Mouse (Mus musculus) lung, postnatal 25 days (tissue): ENCODE data around the gene Ssh2.
"Not testable (repeated sequence)": the region's sequence is repeated elsewhere in the genome, so short reads cannot be mapped to it uniquely, and the experiment has no call there.

Experiments
- DNase-seq: peaks from one replicate; pipeline ENCODE4 v3.0.0; 2022; ENCODE audit warnings: low spot score

Gene Ssh2

GRCm38 (mm10) chr11:77348142-77348741 is 132.2 kb downstream of the Ssh2 start:
- DNase-seq: peak; percentile 94

DNA sequence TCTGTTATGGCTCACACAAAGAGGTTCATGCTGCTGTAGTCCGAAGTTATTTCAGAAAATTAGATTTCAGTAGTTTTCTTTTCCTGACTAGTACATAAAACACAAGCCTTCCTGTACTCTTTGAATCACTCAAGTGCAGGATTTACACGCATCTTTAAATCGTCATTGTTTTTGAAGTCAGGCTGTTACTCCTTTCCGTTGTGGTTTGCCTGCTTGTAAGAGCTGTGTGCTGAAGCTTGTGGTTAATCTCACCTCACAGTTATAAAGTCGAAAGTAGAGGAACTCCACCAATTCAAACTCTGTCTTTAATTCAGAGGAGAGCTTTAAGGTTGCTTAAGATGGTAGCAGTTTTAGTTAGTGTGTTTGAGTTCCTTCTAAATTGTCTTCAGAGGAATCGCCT is 132.9 kb downstream of the Ssh2 start:
- DNase-seq: peak; percentile 60

DNA sequence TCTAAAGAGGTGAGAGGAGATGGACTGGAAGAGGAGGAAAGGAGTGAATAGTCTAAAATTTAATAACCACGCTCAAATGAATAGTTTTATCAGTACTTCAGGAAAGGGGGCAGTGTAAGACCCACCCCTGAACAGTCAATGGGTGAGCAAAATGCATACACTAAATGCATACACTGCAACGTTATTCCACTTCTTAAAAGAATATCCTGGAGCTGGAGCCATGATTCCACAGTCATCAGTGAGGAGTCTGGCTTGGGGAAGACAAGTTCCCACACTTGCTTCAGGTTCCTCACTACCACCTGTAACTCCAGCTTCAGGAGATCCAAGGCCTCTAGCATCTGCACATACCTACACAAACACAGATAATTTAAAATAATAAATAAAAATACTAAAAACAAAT is 133.6 kb downstream of the Ssh2 start:
- DNase-seq: no peak

DNA sequence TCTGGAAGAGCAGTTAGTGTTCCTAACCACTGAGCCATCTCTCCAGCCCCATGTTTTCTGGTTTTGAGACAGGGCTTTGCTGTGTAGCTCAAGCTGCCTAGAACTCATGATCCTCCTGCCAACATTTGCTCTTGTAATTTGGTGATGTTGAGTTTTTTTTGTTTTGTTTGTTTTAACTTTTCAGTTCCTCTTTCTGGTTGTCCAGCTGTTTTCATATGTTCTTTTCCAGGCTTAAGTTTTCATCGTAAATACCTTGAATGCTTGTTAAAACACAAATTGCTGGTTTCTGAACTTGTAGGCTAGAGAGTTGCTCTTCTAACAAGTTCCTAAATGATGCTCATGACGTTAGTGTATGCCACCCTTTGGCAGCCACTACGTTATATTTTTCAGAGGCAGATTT is 139.0 kb downstream of the Ssh2 start:
- no peak for DNase-seq

GRCm38 (mm10) chr11:77357839-77358238 is 141.8 kb downstream of the Ssh2 start:
- DNase-seq: no peak

GRCm38 (mm10) chr11:77363476-77363875 is 147.4 kb downstream of the Ssh2 start:
- DNase-seq: no peak

DNA sequence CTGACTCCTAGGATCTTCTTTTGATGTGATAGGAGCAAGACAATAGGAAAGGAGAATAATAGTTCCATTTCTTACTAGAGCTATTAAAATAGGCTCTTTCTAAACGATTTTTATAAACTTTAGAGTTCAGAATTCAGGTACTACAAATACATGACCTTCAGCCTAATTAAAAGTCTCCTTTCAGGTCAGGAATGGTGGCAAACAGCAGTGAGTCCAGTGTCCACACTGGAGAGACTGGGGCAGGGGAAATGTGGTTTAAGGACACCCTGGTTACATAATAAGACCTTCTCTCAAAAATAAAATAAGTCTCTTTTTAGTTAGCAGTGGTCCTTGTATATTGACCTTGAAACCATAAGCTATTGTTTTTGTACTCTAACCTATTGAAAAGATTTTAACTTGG is 148.3 kb downstream of the Ssh2 start:
- DNase-seq: no peak

DNA sequence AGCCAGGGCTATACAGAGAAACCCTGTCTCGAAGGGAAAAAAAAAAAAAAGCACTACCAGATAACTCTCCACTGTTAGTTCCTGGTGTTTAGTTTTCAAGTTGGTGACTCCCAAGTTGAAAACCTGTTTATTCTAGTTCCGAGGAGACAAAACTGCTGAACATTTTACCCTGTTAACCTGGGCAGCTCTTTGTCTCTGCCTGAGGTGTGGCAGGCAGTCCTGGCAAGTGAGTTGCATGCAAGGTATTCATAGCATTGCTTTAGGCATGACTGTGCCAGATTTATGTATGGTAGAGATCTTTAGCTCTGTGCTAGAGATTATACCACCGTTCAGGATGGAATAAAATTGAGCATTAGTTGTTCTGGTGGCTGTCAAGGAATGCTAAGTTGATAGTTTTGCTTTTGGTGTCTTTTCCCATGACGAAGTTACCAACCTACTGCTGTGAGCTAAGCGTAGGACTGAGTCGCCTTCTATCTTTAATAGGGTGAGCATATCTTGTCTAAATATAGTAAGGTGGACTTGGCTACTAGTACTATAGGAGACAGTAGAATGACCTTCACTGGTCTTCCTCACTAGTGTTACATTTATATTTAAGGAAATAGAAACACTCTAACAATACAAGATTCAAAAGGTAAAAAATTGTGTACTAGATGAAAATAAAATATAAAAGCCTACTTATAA is 149.8 kb downstream of the Ssh2 start:
- no peak for DNase-seq

DNA sequence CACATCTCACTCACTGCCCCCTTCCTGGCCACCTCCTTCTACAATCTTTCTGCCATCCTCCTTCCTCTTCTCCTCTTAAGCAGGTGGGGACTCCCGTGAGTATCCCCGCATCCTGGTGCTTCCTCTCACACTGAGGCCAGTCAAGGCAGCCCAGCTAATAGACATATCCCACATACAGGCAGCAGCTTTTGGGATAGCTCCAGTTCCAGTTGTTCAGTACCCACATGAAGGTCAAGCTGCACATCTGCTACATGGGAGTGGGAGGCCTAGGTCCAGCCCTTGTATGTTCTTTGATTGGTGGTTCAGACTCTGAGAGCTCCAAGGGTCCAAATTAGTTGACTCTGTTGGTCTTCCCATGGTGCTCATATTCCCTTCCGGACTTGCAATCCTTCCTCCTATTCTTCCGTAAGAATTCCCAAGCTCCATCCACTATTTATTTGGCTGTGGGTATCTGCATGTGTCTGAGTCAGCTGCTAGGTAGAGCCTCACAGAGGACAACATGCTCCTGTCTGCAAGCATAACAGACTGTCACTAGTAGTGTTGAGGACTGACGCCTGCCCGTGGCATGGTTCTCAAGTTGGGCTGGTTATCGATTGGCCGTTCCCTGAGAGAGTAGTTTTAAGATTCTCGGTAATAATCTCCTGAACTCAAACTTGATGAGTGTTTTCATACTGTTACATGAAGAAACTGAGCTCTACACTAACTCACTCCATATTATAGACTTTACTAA is 151.6 kb downstream of the Ssh2 start:
- no peak for DNase-seq

- peak; percentile 60 for DNase-seq
These were observed 153.2 kb downstream of the Ssh2 start for GRCm38 (mm10) chr11:77369188-77369840.

GRCm38 (mm10) chr11:77369841-77370191 is 153.7 kb downstream of the Ssh2 start:
- DNase-seq: peak; percentile 72

DNA sequence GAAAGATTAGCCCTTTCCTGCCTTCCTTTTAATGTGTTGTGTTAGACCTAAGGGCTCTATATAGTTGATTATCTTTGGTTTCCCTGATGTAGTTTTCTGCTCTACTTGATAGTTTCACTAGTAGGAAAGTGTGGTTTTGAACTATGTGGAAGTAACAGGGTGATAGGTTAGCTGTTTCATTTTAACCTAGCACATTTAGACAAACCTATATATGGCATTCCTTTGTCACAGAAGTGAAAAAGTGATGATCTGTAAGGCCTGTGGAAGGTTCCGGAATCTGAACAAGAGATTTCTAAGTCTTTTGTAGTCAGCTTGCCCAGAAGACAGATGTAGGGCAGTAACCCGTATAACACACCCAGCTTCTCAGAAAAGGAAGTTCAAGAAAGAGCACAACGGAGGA is 155.0 kb downstream of the Ssh2 start:
- peak; percentile 64 for DNase-seq

DNA sequence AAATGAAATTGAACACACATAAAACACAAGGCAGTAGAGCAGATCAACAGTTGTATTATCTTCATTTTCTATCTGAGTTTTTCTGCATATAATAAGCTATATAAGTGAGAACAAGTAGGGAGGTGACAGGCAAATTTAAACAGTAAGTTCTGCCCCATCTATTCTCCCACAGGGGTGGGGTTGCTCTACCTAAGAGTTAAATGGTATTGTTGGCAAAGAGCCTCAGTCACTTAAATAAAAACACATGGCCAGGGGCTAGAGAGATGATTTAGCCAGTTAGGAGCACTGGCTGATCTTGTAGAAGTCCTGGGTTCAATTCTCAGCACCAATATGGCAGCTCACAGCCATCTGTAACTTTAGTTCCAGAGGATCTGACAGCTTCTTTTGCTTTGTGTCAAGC is 155.6 kb downstream of the Ssh2 start:
- DNase-seq: no peak

DNA sequence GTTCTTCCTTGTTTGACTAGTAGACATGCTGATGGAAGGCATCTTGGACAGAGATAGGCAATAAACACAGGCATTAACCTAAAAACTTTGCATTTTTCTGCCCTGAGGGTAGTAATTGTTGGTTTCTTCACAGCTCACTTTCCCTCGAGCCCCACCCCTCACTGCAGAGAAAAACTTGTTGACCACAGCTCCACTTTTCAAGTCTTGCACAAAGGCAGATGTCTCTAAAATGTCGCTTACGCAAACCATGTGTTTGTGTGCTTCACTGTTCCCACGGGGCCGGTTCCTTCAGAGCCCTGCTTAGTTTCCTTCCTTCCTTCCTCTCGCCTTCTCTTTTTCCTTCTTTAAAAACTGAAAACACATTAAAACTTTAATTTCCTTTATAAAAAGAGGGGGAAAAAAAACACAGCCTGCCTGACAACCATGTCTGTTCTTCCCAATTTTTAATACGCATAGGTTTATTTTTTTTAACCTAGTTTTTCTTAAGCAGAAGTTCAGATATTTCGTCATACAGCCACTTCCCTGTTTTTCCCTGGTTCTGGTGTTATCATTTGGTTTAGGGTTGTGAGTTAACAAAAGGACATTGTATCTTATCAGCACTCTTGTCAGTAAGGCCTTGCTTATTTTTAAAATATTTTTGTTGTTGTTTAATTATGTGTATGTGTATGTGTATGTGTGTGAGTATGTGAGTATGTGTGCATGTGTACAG is 156.3 kb downstream of the Ssh2 start:
- DNase-seq: peak; percentile 83

- DNase-seq: no peak
These were observed 162.5 kb downstream of the Ssh2 start for GRCm38 (mm10) chr11:77378622-77379021.

GRCm38 (mm10) chr11:77381174-77381573 is 165.1 kb downstream of the Ssh2 start:
- peak; percentile 43 for DNase-seq

DNA sequence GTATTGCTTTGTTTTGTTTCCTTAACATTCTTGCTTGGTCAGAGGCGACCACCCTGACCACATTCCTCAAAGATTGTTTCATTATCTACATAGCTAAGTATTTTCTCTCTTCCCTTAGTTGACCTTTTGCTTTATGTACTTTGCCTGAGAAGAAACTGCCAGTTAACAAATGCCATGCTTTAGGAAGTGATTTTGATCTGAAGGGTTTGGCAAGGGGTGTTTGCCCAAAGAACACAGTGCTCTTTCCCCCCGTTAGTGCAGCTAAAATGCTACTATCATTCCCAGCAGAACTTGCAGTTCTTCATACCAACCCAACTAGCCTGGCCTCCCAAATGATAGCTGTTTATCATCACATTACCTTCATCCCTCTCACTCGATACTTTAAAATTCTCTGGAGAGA is 168.1 kb downstream of the Ssh2 start:
- DNase-seq: no peak

GRCm38 (mm10) chr11:77385706-77386690 is 169.9 kb downstream of the Ssh2 start:
- peak; percentile 88 for DNase-seq

DNA sequence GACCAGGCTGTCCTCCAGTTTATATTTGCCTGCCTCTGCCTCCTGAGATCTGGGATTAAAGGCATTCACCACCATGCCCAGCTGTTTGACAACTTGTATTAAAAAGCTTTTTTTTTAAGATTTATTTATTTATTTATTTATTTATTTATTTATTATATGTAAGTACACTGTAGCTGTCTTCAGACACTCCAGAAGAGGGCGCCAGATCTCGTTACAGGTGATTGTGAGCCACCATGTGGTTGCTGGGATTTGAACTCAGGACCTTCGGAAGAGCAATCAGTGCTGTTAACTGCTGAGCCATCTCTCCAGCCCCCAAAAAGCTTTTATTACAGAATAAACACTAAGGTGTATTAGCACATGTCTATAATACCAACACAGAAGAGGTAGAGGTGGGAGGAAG is 172.1 kb downstream of the Ssh2 start:
- DNase-seq: not testable (repeated sequence)

DNA sequence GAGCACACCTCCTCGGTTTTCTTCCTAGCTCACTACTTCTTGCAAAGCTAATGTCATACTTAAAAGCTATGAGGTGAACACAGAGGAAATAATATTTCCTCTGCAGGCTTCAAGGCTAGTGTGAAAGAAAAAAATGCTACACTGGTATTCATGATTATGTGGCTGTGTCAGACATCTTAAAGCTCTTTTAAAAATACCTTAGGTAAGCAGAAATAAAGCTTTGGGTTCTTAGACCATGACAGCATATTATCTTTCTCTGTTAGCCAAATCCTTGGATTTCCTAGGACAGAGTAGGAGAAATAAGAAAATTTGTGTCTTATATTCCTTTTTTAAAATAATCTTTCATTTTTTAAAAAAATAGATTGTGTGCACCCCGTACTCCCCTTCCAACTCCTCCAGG is 179.5 kb downstream of the Ssh2 start:
- no peak for DNase-seq

DNA sequence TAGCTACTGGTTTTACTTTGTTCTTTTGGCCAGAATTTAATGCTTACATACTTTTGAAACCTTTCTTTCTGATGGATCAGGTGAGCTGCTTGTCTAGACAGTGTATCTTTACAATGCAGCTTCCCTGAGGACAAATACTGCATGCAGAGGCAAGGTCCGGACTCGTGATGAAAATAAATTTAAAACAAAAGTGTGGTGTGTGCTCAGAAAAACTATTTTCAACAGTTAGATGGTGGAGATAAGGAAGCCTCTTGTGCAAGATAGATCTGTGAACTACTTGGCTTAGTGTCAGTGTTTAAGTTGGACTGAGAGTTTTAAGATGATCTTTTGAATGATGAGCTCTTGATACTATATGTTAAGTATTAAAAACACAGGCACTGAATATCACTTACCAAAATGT is 186.4 kb downstream of the Ssh2 start:
- DNase-seq: no peak
